Mouse (Mus musculus): Measurements from ENCODE around the gene Gm6164.

The Gm6164 gene

GRCm38 (mm10) chr7:20205507-20205906, at the start of gene Gm6164:
Gene Gm6164 (minus strand): TSS chr7:20205607.
- no CpG with 5 or more reads among the region's 2 CpGs for WGBS

- no CpG with 5 or more reads among the region's 2 CpGs for WGBS
Measured at GRCm38 (mm10) chr7:20233728-20234127, 28.3 kb upstream of the Gm6164 start, which contains the start of gene Gm4498. Gene Gm4498 (minus strand): TSS chr7:20233828.

GRCm38 (mm10) chr7:20193410-20193809, 12.0 kb downstream of the Gm6164 start, which contains the start of gene Vmn1r95:
Gene Vmn1r95 (plus strand): TSS chr7:20193710.
- no CpG with 5 or more reads among the region's 3 CpGs for WGBS

GRCm38 (mm10) chr7:20168277-20168676, 37.1 kb downstream of the Gm6164 start, which contains the start of gene Vmn1r94:
Gene Vmn1r94 (minus strand): TSS chr7:20168377.
- no CpG with 5 or more reads among the region's 3 CpGs for WGBS

Measured in cerebral cortex, adult 2 months (tissue).